Mouse (Mus musculus) cerebellum, adult 2 months (tissue): ENCODE data around the gene Wdpcp. TPM values are rescaled to one million over a fixed set of nuclear protein-coding genes. Genes with fewer than 3 reads are reported as not detected.

Experiments
- DNase-seq, 2 experiments: peaks; one replicate each; pipeline ENCODE4 v3.0.0; 2021
- H3K27ac ChIP-seq: fragments of 200-500 bp; 2 replicates; pipeline ENCODE4 v1.5.1; 2012; ENCODE audit warnings: low read length, control low read depth, inconsistent platforms; ENCODE audit not compliant: insufficient read depth
- H3K27me3 ChIP-seq: fragments of 200-500 bp; 2 replicates; pipeline ENCODE4 v1.6.1; 2012; ENCODE audit warnings: inconsistent platforms, mild to moderate bottlenecking, low read length, moderate library complexity; ENCODE audit not compliant: control insufficient read depth, insufficient read depth
- H3K4me1 ChIP-seq: fragments of 200-500 bp; 2 replicates; pipeline ENCODE4 v1.6.1; 2011; ENCODE audit warnings: low read length; ENCODE audit not compliant: control insufficient read depth, insufficient read depth
- H3K4me3 ChIP-seq: fragments of 200-500 bp; replicated peaks from 2 replicates; pipeline ENCODE3; 2011; ENCODE audit warnings: mild to moderate bottlenecking, low read depth, low read length, control low read depth; ENCODE audit not compliant: insufficient read depth
- CTCF ChIP-seq: fragments of 200-500 bp; IDR thresholded peaks from 2 replicates; pipeline ENCODE4 v1.5.1; 2011; ENCODE audit warnings: low read depth, mild to moderate bottlenecking, control low read depth, low read length, moderate library complexity, borderline replicate concordance; ENCODE audit not compliant: insufficient read depth
- POLR2A ChIP-seq: fragments of 200-500 bp; IDR thresholded peaks from 2 replicates; pipeline ENCODE4 v1.6.1; 2011; ENCODE audit warnings: low read length, control low read depth, borderline replicate concordance; ENCODE audit not compliant: insufficient read depth
- WGBS: fragments of 180-500 bp; shearing (Covaris S2); methylation state at CpG from one replicate; pipeline ENCODE4 v1.1.7; 2018; 5-methylcytosine and 5-hydroxymethylcytosine counted together
- polyA plus RNA-seq: library from polyadenylated mRNA; depleted of rRNA; stranded (reverse); fragments of >200 nt; gene quantifications from 2 replicates; pipeline ENCODE4 v1.2.3, GENCODE M21; 2012

The Wdpcp gene
- polyA plus RNA-seq, 1 experiment, result 4.3 TPM

DNA sequence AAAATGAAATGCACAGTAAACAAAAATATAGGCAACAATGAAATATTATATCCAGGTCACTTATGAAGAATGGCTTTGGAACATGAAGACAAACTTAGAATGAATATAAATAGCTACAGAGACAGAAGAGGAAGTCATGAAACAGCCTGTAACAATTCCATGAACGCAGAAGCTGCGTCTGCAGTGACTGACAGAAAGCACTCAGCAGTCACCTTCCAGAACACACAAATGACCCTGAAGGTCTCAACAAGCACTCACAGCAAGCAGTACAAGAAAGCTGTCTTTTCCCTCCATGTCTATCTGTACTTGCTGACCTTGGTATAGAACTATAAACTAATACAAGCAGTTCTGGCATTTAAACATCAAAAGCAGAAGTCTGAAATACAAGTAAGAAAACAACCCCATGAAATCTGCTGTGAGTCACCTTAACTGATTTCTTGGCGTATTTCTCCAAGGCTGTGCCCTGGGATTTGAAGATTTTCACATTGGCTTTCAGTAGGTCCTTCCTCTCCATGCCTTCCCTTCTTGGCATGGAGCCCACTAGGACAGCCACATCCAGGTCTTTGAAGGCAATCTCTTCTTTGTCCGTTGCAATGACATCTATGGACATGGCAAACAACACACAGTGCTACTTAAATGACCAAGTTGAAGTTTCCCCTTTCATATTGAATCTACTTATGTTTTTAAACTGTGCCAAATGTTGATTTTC lies 8.3 kb upstream of the Wdpcp start:
- Histone ChIP-seq H3K27me3 (no peaks in the 10 kb centered on the region), H3K27ac (no peak overlapping the region), H3K4me1 (peaks cover 9% of the 10 kb centered on the region), H3K4me3 (no peak overlapping the region)
- WGBS, result 42% methylated on average over 4 of the region's 4 CpGs
- TF ChIP-seq CTCF (no peak), POLR2A (no peak)
- DNase-seq, result peak; percentile 29 to 41

DNA sequence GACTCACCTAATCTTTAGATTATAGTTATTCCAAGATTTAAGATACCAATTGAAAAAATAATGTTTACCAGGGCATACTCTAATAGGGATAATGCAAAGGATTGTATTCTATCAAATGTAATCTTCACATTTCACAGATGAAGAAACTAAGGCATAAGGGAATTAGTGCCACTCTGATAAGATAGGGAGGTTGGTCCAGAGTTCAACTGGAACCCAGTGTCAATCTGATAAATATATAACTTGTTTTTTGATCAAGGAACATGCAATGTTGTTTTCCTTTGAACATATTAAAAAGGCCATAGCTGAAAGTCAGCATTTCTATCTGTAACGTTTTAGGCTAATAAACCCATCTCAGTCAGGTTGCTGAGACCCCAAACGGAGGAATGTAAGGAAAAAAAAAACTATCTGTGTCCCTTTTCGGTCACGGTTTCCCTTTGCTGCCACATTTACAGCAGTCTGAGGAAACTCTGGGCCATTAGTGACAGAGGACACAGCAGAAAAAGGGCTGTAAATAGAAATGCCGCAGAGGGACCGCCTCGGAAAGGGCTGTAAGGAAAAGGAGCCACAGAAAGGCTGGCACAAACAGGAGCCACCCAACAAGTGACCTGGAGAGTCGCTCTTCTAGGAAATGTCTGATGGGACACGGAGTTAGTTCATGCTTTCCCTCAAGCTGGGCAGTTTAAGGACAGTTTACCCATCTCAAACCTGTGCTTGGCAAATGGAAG lies 7.2 kb upstream of the Wdpcp start:
- H3K27me3 ChIP-seq, result no peaks in the 10 kb centered on the region
- peaks cover 9% of the 10 kb centered on the region for H3K4me1 ChIP-seq
- DNase-seq, result no peak
- H3K27ac ChIP-seq, result no peak overlapping the region
- WGBS, result 84% methylated on average over 9 of the region's 9 CpGs
- H3K4me3 ChIP-seq, result no peak overlapping the region
- TF ChIP-seq CTCF (no peak), POLR2A (no peak)

DNA sequence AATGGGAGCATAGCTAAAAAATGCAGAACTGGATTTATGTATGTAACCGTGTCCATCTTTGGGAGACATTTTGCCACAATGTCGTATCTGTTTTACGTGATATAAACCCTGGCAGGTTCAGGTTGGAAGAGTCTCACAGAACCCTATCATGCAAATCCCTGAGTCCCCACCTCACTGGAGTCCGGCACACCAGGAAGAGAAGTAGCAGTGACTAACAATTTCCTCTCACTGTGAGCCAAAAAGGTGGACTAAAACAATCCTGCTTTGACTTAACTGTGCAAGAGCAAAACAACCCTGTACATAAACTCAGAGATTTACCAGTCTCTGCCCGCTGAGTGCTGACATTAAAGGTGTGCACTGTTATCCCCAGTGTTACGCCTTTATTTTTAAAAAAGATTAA lies 5.1 kb upstream of the Wdpcp start:
- WGBS, result 83% methylated on average over 6 of the region's 6 CpGs
- H3K4me3 ChIP-seq, result no peak overlapping the region
- H3K27ac ChIP-seq, result no peak overlapping the region
- DNase-seq, result no peak
- TF ChIP-seq CTCF, result no peak
- TF ChIP-seq POLR2A, result no peak
- H3K4me1 ChIP-seq, result peaks cover 9% of the 10 kb centered on the region
- H3K27me3 ChIP-seq, result no peaks in the 10 kb centered on the region

DNA sequence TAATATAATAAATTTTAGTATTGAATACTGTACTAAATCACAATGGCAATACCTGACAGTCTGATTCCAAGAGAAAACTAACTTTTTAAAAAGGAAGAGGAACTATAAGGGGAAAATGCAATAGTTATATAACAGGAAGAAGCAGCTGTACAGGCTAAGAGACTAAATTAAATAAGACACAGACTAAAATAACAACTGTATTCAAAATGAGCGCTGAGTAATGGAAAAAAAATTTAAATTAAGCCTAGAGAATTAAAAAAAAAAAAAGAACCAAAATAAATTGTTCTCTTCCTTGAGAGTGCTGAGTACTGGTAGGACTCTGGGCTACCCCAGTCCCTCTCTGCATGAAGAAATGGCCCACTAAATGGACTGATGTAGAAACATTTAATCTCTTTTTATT lies 4.3 kb upstream of the Wdpcp start:
- 90% methylated on average over 1 of the region's 1 CpGs for WGBS
- Histone ChIP-seq H3K4me1 (peaks cover 9% of the 10 kb centered on the region), H3K27me3 (no peaks in the 10 kb centered on the region), H3K27ac (no peak overlapping the region), H3K4me3 (no peak overlapping the region)
- no peak for DNase-seq
- TF ChIP-seq POLR2A (no peak), CTCF (no peak)

DNA sequence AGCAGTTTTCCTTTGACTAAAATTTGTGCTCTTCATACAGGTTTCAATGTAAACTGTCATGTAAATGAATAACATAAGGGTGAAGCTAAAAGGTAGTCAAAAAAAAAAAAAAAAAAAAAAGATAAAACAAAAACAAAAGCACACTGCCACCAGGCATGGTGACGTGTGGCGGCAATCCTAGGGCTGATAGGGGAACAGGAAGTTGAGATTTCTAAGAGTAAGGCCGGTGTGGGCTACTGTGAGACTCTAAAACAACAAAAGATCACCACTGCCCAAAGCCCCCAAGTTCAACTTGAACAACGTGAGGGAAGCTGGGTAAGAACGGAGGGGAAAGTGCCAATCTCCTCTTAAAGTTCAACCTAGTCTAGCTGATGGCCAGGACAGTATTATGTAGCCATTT lies 3.0 kb upstream of the Wdpcp start:
- no peaks in the 10 kb centered on the region for H3K27me3 ChIP-seq
- WGBS, result 44% methylated on average over 5 of the region's 5 CpGs
- H3K4me3 ChIP-seq, result no peak overlapping the region
- H3K27ac ChIP-seq, result no peak overlapping the region
- no peak for DNase-seq
- H3K4me1 ChIP-seq, result peaks cover 9% of the 10 kb centered on the region
- TF ChIP-seq POLR2A (no peak), CTCF (no peak)

DNA sequence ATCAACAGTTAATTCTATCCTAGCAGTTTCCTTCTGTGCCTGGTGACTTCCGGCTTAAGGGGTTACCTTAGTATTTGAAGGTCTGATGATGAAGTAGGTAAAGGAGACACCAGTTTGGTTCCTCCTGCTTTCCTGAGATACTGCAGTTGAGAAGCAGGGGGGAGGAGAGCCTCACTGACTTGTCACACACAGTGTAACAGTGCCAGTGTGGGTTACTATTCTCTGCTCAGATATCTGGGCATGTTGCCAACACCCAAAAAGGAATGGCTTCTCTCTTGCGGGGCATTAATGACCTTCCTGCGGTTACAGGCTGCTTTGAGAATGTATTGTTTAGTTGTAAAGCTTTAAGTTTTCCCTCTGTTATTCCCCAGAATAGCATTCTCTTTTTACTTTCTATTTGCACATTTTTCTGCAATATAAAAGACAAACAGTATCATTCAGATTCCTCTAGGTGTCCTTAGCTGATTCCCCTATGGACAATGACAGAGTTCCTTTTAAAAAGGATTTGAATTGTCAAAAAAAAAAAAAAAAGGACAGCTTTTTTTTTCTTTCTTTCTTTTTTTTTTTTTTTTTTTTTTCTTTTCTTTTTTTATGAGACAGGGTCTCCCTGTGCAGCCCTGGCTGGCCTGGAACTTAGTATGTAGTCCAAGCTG lies 2.5 kb upstream of the Wdpcp start:
- Histone ChIP-seq H3K27me3 (no peaks in the 10 kb centered on the region), H3K4me1 (peaks cover 9% of the 10 kb centered on the region), H3K4me3 (peak overlapping the region; percentile 38), H3K27ac (no peak overlapping the region)
- TF ChIP-seq CTCF (no peak), POLR2A (no peak)
- DNase-seq, result peak; percentile 54 to 82
- WGBS, result 6% methylated on average over 3 of the region's 3 CpGs

DNA sequence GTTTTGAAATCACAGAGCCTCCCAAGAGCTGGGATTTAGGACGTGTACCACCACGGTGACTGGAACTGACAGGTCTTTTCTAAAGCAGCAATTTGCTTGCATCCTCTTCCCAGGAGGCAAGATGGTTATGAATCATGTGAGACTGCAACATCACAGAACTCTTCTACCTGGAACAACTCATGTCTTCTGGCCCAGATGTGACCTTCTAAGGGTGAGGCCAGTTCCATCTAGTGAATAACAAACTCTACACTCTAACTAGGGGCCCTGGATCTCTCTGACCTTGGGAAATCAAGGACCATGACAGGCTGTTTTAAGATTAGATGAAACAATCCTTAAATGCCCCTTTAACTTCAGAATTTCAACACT lies 1.9 kb upstream of the Wdpcp start:
- no peak overlapping the region for H3K27ac ChIP-seq
- peak in 1 of 2 experiments; percentile 15 for DNase-seq
- H3K27me3 ChIP-seq, result no peaks in the 10 kb centered on the region
- 3% methylated on average over 2 of the region's 2 CpGs for WGBS
- H3K4me1 ChIP-seq, result peaks cover 9% of the 10 kb centered on the region
- TF ChIP-seq CTCF (no peak), POLR2A (no peak)
- H3K4me3 ChIP-seq, result peak overlapping the region; percentile 36

DNA sequence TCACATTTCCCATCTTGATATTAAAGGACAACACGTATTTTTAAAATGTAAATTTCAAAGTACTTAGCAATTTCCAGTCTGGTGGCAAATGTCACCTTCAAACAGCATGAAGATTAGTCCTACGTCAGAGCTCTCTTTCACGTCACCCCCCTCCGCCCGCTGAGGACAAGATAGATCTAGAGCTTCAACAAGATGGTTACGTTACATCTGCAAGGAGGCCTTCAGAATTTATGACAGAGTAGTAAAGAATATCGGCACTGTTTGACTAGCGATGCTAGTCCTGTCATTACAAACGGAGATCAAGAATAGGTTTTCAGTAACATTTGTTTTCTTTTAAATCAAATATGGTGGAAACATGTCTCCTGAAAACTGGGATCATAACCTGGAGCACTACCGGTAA lies 1.1 kb upstream of the Wdpcp start:
- WGBS, result 3% methylated on average over 10 of the region's 10 CpGs

More for the DNA sequence above, 1.1 kb upstream of the Wdpcp start:
- DNase-seq, result peak; percentile 53 to 66
- Histone ChIP-seq H3K27ac (no peak overlapping the region; the same call in 1 of the 2 replicates), H3K27me3 (no peaks in the 10 kb centered on the region), H3K4me3 (peak overlapping the region; percentile 88), H3K4me1 (peaks cover 6% of the 10 kb centered on the region; the same call in 1 of the 2 replicates)
- no peak for TF ChIP-seq POLR2A
- TF ChIP-seq CTCF, result no peak
